In genomic region chr13:36729731-36730340, GRCm38 (mm10) we compare ENCODE assay signal across 9 mouse cellular contexts. TPM values are rescaled to one million over a fixed set of nuclear protein-coding genes. Genes with fewer than 3 reads are reported as not detected.
A peak's percentile ranks its signal among the peaks of the same experiment; 100 is the strongest.
DNase-seq lines count a peak whose midpoint lies in the region; ATAC-seq and TF ChIP-seq lines count a peak whose summit lies in the region.
"Had no signal": no experiment of that assay in that cellular context is flagged by ENCODE, and none has a peak within 500 bp of the region (broad histone marks: within the 10 kb centered on the region; RNA-seq: fewer than 3 reads in every experiment).

No protein-coding gene starts in this region.

- no peak for ATAC-seq in neural tube, embryonic 15.5 days (ENCODE audit: low FRiP score)
- ATAC-seq: intestine, embryonic 15.5 days had no signal

- H3K27me3 ChIP-seq in forebrain, embryonic 10.5 days (ENCODE audit: poor library complexity, severe bottlenecking), result peaks cover 100% of the 10 kb centered on the region
- H3K27me3 ChIP-seq in limb, embryonic 10.5 days (ENCODE audit: low read depth, poor library complexity, severe bottlenecking), result peaks cover 99% of the 10 kb centered on the region
- H3K27me3 ChIP-seq in neural tube, embryonic 15.5 days (replicated peaks), result peaks cover 53% of the 10 kb centered on the region

- intact Hi-C loops in left cerebral cortex, adult 2 months (cut with DNase I), result loop anchor here (5.0 to 10.0 kb wide), 4 partner anchors 448 to 713 kb away; partner anchors contain the start of genes Fars2 and Lyrm4

- H3K4me1 ChIP-seq in forebrain, embryonic 10.5 days, result peaks cover 66% of the 10 kb centered on the region
- H3K4me1 ChIP-seq in limb, embryonic 10.5 days, result peaks cover 66% of the 10 kb centered on the region
- peaks cover 33% of the 10 kb centered on the region for H3K4me1 ChIP-seq in neural tube, embryonic 15.5 days

- H3K9me3 ChIP-seq in forebrain, embryonic 10.5 days, result no peaks in the 10 kb centered on the region
- H3K9me3 ChIP-seq in limb, embryonic 10.5 days (replicated peaks), result no peaks in the 10 kb centered on the region
- H3K9me3 ChIP-seq in neural tube, embryonic 15.5 days (replicated peaks), result no peaks in the 10 kb centered on the region
- H3K9me3 ChIP-seq: intestine, embryonic 15.5 days had no signal

- peak overlapping the region; percentile 51 for H3K9ac ChIP-seq in neural tube, embryonic 15.5 days (replicated peaks)
- H3K9ac ChIP-seq: intestine, embryonic 15.5 days had no signal

- DNase-seq in left cerebral cortex, adult 2 months (ENCODE audit: extremely low spot score in 1 of 2, low spot score in 2 of 2), result no peak
- no peak for DNase-seq in left cerebral cortex, adult 9 months (ENCODE audit: low spot score in 2 of 2)
- DNase-seq in forebrain, embryonic 10.5 days (ENCODE audit: extremely low spot score, low spot score), result peak; percentile 26
- peak; percentile 40 for DNase-seq in limb, embryonic 10.5 days (ENCODE audit: low spot score)
- DNase-seq in urinary bladder, postnatal 36 days (ENCODE audit: low spot score in 2 of 2), result no peak
- DNase-seq in layer of hippocampus, postnatal 10 days (ENCODE audit: low spot score in 2 of 2), result no peak
- DNase-seq in urinary bladder, postnatal 10 days (ENCODE audit: low spot score), result no peak

- H3K36me3 ChIP-seq in forebrain, embryonic 10.5 days (replicated peaks), result no peaks in the 10 kb centered on the region
- no peaks in the 10 kb centered on the region for H3K36me3 ChIP-seq in limb, embryonic 10.5 days
- no peaks in the 10 kb centered on the region for H3K36me3 ChIP-seq in neural tube, embryonic 15.5 days
- H3K36me3 ChIP-seq: intestine, embryonic 15.5 days had no signal

- peak overlapping the region; percentile 71 for H3K4me2 ChIP-seq in neural tube, embryonic 15.5 days
- H3K4me2 ChIP-seq: intestine, embryonic 15.5 days had no signal

- WGBS in forebrain, embryonic 10.5 days, result under 1% methylated on average over 13 of the region's 13 CpGs
- WGBS in limb, embryonic 10.5 days, result 6% methylated on average over 13 of the region's 13 CpGs
- 3% methylated on average over 13 of the region's 13 CpGs for WGBS in neural tube, embryonic 15.5 days

- H3K4me3 ChIP-seq in left cerebral cortex, adult 2 months, result peak overlapping the region; percentile 24; the same call in 1 of the 2 replicates
- peak overlapping the region; percentile 54 for H3K4me3 ChIP-seq in forebrain, embryonic 10.5 days
- no peak overlapping the region for H3K4me3 ChIP-seq in limb, embryonic 10.5 days
- H3K4me3 ChIP-seq in neural tube, embryonic 15.5 days (replicated peaks), result peak overlapping the region; percentile 46
- H3K4me3 ChIP-seq: intestine, embryonic 15.5 days had no signal

- peak overlapping the region; percentile 62 for H3K27ac ChIP-seq in left cerebral cortex, adult 2 months
- peak overlapping the region; percentile 51; the same call in 1 of the 2 replicates for H3K27ac ChIP-seq in forebrain, embryonic 10.5 days
- no peak overlapping the region for H3K27ac ChIP-seq in limb, embryonic 10.5 days
- H3K27ac ChIP-seq in neural tube, embryonic 15.5 days (replicated peaks), result peak overlapping the region; percentile 94
- H3K27ac ChIP-seq: intestine, embryonic 15.5 days had no signal

- TF ChIP-seq CTCF in left cerebral cortex, adult 2 months (IDR thresholded peaks at IDR 0.05), result no peak

RNA-seq across cellular contexts. Expression of gene Nrn1, which starts 5.1 kb away (rescaled TPM):
- 100 to 1,000 TPM; 311 to 384 TPM for total RNA-seq in left cerebral cortex, adult 2 months (2021)
- 6.9 and 10.4 TPM in 2 replicates for polyA plus RNA-seq in forebrain, embryonic 10.5 days (2016; fragmentation: Nextera tagmentation; extraction: Ambion mirVana)
- 0.60 and 0.91 TPM in 2 replicates for polyA plus RNA-seq in limb, embryonic 10.5 days (2016; fragmentation: Nextera tagmentation; extraction: Ambion mirVana)
- polyA plus RNA-seq in neural tube, embryonic 15.5 days (2015; fragmentation: Nextera tagmentation; extraction: Ambion mirVana), result 59.0 and 71.6 TPM in 2 replicates
- total RNA-seq in layer of hippocampus, postnatal 10 days (2021), result 100 to 1,000 TPM; 134 to 144 TPM

Comparison
In these comparisons a context has a peak if more than half of its experiments do, and no peak if none do; other contexts are left out.
1. DNase-seq: peak in forebrain, embryonic 10.5 days (single experiment) and limb, embryonic 10.5 days (single experiment); none in left cerebral cortex, adult 2 months (0 of 2), left cerebral cortex, adult 9 months (0 of 2), urinary bladder, postnatal 36 days (0 of 2), layer of hippocampus, postnatal 10 days (0 of 2) and urinary bladder, postnatal 10 days (single experiment).